Mouse (Mus musculus) adrenal gland, adult 8-10 months (tissue): ENCODE results near the gene Pcdh18. TPM values are rescaled to one million over a fixed set of nuclear protein-coding genes. Genes with fewer than 3 reads are reported as not detected.

Experiments
- DNase-seq: peaks from one replicate; pipeline ENCODE4 v3.0.0; 2022
- total RNA-seq, 4 experiments: library from RNA; stranded (reverse); gene quantifications; 2 replicates each; pipeline ENCODE4 v1.2.4; 2022

Pcdh18 gene
- 1 to 10 TPM; 4.7 to 8.6 (median 5.8) TPM for total RNA-seq

DNA sequence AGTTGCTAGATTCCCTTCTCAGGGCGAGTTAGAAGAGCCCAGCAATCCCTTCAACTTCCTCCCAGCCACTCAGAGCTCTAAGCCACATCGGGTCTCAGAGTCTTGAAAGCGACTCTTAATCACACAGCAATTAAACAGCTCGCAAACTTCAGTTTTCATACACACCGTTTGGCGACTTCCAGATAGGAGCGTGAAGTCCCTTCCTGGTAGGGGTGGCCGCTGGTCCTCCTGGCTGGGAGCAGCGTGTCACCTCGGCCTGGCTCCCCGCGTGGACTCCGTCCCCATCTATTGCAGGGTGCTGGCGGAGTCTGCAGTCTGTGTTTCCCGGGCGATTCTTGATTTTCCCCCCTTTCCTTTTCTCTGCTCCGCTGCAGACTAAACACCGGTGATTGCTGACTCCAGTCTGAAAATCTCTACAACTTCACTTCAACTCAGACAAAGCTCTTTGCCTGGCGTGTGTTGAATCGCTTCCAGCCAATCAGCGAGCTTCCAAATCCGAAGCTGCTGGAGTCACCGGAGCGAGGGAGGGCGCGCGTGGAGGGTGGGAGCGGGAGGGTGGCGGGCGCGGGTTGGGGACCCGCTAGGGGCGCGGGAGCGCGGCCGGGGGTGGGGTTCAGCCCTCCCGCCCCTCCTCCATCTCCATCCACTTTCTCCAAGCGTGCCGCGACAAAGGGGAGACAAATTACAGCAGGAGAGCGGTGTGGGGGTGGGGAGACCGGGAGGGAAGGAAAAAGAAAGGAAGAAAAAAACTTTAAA, at the start of gene Pcdh18:
Gene Pcdh18, minus strand, starts transcription at position 456 of the 756 bp plus-strand sequence.
- peak; percentile 56 for DNase-seq

DNA sequence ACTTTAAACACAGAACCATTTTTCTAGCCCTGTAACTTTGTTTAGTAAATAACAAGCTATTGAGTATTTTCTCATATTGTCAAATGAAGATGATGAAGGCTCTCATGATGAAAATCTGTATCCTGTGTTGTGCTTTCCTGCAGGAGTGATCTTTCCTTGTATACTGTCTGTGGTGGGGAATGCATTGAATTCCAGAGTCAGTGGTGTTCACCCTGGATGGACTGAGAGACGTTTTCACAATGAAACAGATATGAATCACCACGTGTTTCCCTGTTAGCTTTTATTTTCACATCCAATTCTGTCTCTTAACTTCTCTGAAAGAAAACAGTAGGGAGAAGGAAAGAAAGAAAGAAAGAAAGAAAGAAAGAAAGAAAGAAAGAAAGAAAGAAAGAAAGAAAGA, 49.7 kb upstream of the Pcdh18 start:
- no peak for DNase-seq

DNA sequence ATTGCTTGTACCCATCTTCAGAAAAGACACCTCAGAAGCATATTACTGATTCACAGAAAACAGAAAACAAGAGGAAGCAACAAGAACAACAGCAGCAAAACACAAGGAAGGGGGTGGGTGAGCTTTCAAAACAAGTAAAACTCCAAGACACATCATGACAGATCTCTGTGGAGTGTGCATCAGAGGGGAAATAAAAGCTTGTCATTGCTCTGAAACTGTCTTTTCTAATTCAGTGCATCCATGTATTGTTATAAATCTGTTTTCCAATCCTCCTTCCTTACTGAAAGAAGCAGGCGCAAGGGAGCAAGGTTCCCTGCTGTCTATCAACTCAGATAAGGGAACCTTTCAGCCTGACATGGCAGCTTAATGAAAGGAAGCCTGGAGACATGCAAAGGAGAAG, 48.4 kb upstream of the Pcdh18 start:
- DNase-seq = no peak

DNA sequence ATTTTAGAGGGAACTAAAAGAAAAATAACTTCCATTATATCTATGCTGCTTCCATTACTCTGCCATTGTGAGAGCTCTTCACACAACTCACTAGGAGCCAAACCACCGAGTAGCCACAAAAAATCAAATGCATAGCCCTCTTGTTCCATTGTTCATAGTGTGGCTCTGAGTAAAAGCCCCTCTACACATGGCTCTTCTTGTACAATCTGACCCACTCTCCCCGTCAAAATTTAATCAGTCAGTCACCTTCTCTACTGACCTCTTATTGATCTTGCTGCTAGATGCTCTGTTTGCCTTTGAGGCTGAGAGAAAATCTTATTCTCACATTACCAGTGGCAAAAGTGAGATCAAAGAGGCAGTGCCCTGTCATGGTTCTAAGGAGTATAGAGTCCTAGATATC, 31.2 kb upstream of the Pcdh18 start:
- DNase-seq = no peak

DNA sequence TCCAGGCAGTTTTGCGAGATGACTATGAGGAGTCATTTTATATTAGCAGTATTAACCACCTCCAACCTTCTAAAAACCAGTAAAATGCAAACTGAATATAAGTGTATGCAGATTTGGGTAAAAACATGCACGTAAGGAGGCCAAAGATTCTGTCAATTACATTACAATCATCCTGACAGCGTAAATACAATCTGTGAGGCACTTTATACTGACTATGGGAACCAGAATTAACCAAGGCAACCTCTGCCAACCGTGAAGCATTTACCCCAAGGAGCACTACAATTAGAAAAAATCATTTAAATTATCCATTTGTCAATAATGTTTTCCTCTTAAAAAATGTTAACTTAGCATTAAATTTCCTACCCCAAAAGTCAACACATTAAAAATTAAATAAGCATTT, 30.6 kb upstream of the Pcdh18 start:
- DNase-seq = no peak

DNA sequence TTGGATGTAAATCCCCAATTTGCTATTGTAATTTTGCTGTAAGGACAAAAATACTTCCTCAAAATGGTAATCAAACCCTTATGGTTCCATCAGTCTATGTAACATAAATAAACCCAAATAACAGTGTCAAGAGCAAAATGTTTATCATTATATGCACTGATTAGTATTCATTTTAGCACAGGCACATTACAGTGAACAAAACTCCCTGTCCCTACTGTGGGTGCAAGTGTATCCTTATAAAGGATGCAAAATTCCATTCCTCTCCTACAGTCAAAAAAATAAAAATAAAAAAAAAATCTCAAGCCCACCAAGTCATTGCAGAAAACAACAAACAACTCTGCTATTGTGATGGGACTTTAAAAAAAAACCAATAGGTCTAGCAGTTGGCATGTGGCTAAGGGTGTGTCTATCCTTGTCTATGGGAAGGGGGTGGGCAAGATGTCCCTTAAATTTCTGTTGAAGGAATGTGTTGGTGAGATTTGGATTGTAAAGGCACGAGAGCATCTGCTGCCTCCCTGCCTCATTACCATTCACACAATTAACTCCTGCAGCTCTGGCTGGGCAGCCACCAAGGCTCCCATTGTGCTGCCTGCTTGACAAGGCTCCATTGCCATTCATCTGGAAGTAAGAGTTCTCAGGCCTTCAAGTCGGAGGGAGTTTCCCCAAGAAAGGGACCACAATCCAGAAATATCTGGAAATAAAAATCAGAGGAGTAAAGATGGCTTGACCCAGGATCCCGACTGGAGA, 12.0 kb upstream of the Pcdh18 start:
- no peak for DNase-seq

DNA sequence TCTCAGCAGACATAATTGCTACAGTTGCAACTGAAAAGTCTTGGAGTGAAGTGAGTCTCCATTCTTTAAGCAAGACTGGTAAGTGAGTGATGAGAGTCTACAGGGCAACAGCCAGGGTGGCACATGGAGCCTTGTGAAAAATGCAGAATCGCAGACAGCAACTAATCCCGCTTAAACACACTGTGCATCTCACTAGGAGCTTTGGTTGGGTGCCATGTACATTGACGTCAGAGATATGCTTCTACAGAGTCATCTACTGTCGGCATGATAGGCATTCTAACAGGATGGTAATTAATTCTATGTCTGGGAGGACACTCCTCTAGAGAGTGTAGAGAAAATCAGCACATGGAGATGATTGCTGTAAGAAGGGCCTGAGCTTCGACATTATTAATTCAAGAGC, 5.6 kb upstream of the Pcdh18 start:
- no peak for DNase-seq

DNA sequence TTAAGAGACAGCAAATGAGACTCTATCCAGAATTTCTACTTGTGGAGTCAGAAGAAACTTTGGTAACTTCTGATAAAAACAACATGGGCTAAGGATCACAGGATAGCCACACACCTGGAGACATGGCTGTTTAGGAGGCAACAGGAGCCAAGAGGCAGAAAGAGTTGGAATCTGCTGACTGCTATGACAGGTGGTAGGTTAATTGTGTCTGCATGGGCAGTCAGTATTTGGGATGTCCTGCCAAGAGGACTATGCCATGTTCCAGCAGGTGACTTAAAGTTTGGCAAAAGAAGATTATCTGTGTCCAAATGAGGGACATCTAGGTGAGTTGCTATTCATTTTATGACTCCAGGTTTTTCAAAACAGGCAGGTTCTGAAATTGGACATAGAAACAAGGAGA, 4.8 kb upstream of the Pcdh18 start:
- DNase-seq = no peak

DNA sequence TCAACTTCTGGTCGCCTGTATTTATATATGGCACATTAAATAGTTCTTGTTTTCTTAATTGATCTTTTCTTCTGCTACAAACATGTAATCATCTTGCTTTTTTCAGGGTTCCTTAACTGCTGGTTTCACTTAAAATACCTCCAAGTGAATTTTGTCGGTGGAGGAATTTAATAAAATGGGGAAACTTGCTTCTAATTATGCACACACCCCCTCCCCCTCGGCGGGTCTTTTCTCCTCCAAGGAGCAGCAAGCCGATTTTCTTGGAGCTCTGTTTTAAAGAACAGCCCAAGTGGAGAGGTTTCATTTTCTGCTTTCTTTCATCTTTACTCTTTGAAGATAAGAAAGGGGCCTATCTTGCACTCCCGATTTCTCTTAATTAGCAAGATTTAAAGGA, 498 bp upstream of the Pcdh18 start:
- DNase-seq = no peak

DNA sequence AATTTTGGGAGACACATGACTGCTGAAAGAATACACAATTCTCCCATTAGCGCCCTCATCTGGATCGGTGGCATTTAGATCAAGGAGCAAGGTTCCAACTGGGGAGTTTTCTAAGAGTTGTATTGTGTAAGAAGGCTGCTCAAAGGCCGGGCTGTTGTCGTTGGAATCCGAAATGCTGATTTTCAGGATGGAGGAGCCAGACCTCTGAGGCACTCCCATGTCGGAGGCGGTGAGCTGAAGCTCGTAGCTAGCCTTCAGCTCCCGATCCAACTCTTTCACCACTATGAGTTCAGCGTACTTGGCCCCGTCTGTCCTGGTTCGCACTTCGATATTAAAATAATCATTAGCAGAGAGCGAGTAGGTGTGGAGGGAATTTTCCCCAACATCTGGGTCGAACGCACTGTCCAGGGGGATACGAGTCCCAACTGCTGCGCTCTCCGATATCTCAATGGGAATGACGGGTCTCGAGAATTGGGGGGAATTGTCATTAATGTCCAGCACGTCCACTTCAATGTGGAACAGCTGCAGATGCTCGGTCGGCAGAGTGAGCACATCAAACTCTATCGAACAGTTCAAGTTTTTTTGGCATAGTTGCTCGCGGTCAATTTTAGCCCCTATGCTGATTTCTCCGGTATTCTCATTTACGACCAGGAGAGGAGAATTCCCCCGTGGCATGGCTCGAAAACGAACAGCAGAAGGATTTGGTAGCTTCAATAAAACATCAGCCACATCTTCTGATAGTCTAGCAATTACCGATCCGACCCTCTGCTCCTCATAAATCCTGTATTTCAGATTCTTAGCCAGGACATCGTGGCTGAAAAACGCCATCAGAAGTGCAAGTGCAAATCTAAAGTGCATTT, 909 bp downstream of the Pcdh18 start:
- peak; percentile 18 for DNase-seq

DNA sequence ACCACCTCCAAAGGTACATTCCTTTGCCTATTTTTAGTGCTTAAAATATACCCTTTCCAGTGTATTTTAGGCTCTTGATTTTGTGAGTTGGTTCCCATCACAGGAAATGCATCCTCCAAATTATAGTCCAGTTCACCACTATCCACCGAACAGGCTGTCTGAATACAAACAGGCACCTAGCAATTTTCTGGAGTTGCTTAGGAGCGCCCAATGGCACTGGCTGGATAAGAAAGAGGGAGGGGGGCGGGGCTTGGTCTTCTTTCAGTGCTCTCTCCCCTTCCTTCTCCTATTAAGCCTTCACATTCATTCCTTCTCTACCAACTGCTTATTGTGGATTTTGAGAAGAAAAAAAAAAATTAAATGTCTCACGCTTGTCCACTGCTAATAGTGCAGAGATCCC, 4.4 kb downstream of the Pcdh18 start:
- no peak for DNase-seq

DNA sequence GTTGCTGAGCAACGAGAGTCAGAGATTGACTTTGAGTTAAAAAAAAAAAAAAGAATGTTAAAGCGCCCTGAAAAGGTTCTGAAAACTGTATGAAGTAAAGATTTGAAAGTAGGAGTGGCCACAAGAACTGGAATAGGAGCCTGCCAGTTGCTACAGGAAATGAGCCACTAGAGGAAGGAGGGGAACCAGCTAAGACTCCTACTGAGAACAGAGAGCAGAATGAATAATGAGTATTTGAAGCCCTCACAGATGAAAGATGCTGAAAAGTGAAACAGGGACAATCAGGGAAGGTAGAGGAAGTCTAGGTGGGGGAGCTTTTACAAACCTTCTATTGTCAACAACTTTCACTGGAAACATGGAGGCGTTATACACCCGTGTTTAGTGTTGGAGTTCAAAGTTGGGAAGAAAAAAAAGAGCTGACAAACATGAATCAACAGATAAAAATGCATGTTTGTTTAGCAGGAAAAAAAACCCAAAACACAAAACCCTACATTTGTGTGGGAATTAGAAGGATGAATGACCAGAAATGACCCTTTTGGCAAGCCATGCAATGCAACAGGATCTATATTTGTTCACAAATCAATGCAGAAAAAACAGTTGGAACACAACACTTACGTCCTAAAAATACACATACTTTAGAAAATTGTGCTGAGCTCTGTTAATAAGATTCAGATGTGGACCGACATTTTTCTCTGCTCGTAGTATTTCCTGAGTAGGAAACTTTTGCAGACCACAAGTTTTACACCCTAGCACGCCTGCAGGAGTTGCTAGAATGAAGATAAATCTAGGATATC, 7.4 kb downstream of the Pcdh18 start:
- DNase-seq = no peak

DNA sequence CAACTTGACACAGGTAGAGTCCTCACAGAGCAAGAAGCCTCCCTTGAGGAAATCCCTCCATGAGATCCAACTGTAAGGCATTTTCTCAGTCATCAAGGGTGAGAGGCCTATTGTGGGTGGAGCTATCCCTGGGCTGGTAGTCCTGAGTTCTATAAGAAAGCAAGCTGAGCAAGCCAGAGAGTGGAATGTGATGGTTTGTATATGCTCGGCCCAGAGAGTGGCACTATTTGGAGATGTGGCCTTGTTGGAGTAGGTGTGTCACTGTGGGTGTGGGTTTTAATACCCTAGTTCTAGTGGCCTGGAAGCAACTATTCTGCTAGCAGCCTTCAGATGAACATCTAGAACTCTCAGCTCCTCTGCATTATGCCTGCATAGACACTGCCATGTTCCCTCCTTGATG, 9.1 kb downstream of the Pcdh18 start:
- DNase-seq = no peak

DNA sequence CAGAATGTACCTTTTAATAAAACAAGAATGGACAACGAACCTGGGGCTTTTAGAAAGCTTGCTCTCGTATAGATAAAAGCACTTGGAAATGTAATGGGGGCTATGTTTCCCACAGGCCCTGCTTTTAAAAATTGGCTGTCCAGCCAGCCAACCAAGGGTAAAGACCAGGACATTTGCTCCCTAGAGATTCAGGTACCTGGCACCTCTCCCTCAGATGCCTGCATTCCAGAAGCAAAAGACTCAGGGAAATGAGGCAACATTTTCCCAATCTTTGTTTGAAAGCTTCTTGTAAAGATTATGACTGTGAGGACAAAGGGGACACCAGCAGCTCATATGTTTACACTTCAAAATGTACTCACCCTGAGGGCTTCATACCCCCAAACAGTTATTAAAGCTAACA, 18.1 kb downstream of the Pcdh18 start:
- no peak for DNase-seq

DNA sequence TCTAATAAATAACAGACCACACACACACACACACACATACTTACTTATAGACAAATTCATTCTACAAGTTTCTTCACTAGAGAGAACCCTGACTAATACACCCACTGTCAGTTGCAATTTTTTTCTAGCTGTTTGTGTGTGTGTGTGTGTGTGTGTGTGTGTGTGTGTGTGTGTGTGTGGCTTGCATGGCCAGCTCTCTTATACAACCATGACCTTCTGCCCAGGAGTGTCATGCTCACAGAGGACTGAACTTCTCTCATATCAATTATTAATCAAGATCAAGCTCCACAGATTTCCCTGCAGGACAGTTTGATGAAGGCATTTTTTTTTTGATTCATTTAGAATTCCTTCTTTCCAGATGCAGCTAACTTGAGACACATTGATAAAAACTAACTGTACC, 18.6 kb downstream of the Pcdh18 start:
- no peak for DNase-seq

DNA sequence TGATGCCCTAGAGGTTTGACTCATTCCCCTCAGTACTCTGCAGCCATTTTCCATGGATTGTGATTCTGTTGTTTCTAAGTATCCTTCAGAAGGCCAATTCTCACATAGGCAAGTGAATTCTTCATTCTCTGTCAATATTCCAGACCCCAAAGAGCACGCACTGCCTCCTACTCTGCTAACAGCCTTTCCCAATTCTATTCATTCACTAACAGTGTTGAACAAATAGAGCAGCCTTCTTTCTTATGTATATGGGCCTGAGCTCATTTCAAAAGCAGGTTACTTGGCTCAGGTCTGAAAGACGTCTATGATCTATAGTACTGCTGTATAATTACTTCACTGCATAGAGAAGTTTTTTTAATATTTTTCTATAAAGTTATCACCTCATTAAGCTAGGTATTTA, 50.6 kb downstream of the Pcdh18 start:
- no peak for DNase-seq

DNA sequence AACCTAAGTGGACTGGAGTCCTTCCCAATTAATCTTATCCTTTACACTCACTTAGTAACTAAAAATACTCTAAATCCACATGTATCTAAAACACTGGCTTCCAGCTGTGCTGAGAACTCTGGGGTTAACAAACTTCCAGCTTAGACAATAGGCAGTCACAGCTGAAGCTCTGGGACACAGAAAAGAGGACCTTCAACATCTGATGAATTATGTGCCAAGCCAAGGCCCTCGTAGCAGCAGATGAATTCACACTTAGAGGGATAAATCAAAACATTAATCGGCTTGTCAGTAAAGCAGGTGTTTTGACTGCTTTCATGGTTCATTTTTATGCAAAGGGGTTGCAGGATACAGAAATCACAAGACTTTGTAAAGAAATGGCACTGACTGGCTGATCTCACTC, 57.2 kb downstream of the Pcdh18 start:
- DNase-seq = no peak
